Mouse (Mus musculus) limb, embryonic 14.5 days (tissue): ENCODE data around the gene Ttc27. TPM values are rescaled to one million over a fixed set of nuclear protein-coding genes. Genes with fewer than 3 reads are reported as not detected.

Experiments
- ATAC-seq: fragments of 200-750 bp; cut with Nextera tagmentation; 2 replicates; pipeline ENCODE4 v1.8.0; 2017; ENCODE audit warnings: low read depth, moderate number of reproducible peaks, moderate TSS enrichment; ENCODE audit not compliant: low FRiP score
- DNase-seq: peaks from one replicate; pipeline ENCODE4 v3.0.0-alpha.2; 2015; ENCODE audit warnings: low spot score
- H3K27ac ChIP-seq: fragments of 300-500 bp; sonication (generic); replicated peaks from 2 replicates; pipeline ENCODE4 v1.5.1; 2014; ENCODE audit warnings: low read depth, mild to moderate bottlenecking, low read length, moderate library complexity, mixed read lengths
- H3K27me3 ChIP-seq: fragments of 300-500 bp; sonication (generic); 2 replicates; pipeline ENCODE4 v1.6.1; 2014; ENCODE audit warnings: low read length, mixed read lengths; ENCODE audit not compliant: control insufficient read depth, insufficient read depth
- H3K36me3 ChIP-seq: fragments of 300-500 bp; sonication (generic); 2 replicates; pipeline ENCODE4 v1.6.1; 2014; ENCODE audit warnings: mild to moderate bottlenecking, low read length, moderate library complexity, mixed read lengths; ENCODE audit not compliant: control insufficient read depth, insufficient read depth
- H3K4me1 ChIP-seq: fragments of 300-500 bp; sonication (generic); 2 replicates; pipeline ENCODE4 v1.6.1; 2014; ENCODE audit warnings: antibody characterized with exemption, low read length, mixed read lengths; ENCODE audit not compliant: control insufficient read depth, insufficient read depth
- H3K4me2 ChIP-seq: fragments of 300-500 bp; sonication (generic); replicated peaks from 2 replicates; pipeline ENCODE4 v1.6.1; 2014; ENCODE audit warnings: low read depth, mild to moderate bottlenecking, low read length, moderate library complexity; ENCODE audit not compliant: severe bottlenecking
- H3K4me3 ChIP-seq: fragments of 300-500 bp; sonication (generic); replicated peaks from 2 replicates; pipeline ENCODE4 v1.5.1; 2014; ENCODE audit warnings: low read length
- H3K9ac ChIP-seq: fragments of 300-500 bp; sonication (generic); 2 replicates; pipeline ENCODE4 v1.6.1; 2014; ENCODE audit warnings: mild to moderate bottlenecking, low read depth, low read length, moderate library complexity; ENCODE audit not compliant: severe bottlenecking
- H3K9me3 ChIP-seq: fragments of 300-500 bp; sonication (generic); 2 replicates; pipeline ENCODE4 v1.6.1; 2016; ENCODE audit warnings: low read length; ENCODE audit not compliant: control insufficient read depth
- POLR2A ChIP-seq: fragments of 200-500 bp; IDR thresholded peaks from 2 replicates; pipeline ENCODE4 v1.8.0; 2012; ENCODE audit warnings: inconsistent platforms, mild to moderate bottlenecking, moderate library complexity, borderline replicate concordance; ENCODE audit not compliant: insufficient read depth, insufficient read length; ENCODE audit errors: extremely low read depth
- WGBS: fragments of 180-500 bp; shearing (Covaris S2); extraction: QIAGEN DNeasy Blood & Tissue Kit; methylation state at CpG from one replicate; pipeline ENCODE4 v1.1.7; 2014; 5-methylcytosine and 5-hydroxymethylcytosine counted together
- polyA plus RNA-seq, 2 experiments: library from polyadenylated mRNA; depleted of rRNA in 1 of 2; stranded (reverse) in 1 of 2; unstranded in 1 of 2; fragments of >200 nt; fragmentation: Nextera tagmentation in 1 of 2; extraction: Ambion mirVana in 1 of 2; gene quantifications; 2 replicates each; pipeline versions ENCODE4 v1.2.1 to v1.2.3; 2012 to 2014

Gene Ttc27
- polyA plus RNA-seq, 2 experiments: 17.5 to 24.4 TPM

DNA sequence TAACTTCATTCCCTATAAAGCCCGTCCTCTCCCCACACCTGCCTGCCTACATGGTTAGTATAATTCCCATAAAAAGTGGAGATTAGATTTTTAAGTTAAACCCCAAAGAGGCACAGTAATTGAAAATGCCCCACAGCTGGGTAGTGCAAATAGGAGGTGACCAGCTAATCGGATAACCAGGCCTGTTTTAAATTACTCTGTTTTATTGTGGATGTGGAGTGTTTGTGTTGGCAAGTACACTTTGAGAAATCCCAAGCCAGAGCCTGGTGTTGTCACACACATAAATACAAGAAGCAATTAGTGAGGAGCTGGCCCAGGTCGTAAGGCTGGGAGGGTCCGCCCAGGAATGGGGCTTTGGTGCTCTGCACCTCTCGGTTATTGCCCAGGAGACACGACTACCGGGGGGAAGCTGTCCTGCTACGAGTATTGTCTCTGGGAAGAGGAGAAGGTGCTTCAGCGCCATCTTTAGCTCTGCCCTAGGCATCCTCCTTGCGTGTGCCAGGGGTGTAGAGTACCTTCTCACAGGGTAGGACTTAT is 68.7 kb downstream of the Ttc27 start:
- no peak for TF ChIP-seq POLR2A
- no peaks in the 10 kb centered on the region for H3K27me3 ChIP-seq
- 26% methylated on average over 10 of the region's 10 CpGs for WGBS
- no peak overlapping the region for H3K4me2 ChIP-seq
- peaks cover 7% of the 10 kb centered on the region for H3K4me1 ChIP-seq
- no peak overlapping the region for H3K9ac ChIP-seq
- no peak overlapping the region for H3K27ac ChIP-seq
- no peaks in the 10 kb centered on the region for H3K9me3 ChIP-seq
- DNase-seq (no peak), ATAC-seq (peak; percentile 41; the same call in 1 of the 2 replicates)
- 0 out of 2 replicates have a peak, but pooled peaks cover 2% of the 10 kb centered on the region for H3K36me3 ChIP-seq
- H3K4me3 ChIP-seq: no peak overlapping the region

DNA sequence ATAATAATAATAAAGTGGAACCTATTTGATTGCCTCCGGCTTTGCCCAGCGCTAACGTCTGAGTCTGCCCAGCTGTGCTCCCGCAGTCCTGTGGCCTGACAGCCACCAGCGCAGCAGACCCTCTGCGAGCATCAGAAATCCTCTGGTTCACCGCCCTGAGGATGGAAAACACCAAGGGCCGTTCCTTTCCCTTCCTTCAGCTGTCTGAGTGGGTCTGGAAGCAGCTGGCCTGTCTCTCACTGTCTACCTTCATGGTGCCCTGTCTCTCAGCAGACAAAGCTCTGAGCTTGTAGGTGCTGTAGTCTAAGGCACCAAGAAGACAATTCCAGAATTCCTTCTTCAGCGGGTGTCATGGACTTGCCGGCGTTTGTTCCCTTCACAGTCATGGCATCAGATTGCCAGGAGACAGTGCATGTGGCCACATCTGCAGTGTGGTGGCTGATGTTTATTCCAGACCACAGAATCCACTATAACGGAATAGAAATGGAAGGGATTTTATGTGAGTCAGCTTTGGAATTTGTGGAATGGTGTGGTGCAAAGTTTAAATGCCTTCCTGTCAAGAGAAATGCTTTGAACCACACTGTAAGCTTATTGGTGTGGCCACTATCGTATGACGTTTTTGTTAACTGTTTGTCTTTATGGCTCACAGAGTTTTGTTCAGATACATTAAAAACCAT is 78.6 kb downstream of the Ttc27 start:
- H3K9me3 ChIP-seq: no peaks in the 10 kb centered on the region
- no peak overlapping the region for H3K4me3 ChIP-seq
- no peak overlapping the region for H3K9ac ChIP-seq
- no peak overlapping the region for H3K4me2 ChIP-seq
- 0 out of 2 replicates have a peak overlapping the region, but pooled peaks have one; percentile 16 for H3K27ac ChIP-seq
- peaks cover 11% of the 10 kb centered on the region for H3K4me1 ChIP-seq
- no peaks in the 10 kb centered on the region for H3K27me3 ChIP-seq
- 0 out of 2 replicates have a peak, but pooled peaks cover 2% of the 10 kb centered on the region for H3K36me3 ChIP-seq
- no peak for TF ChIP-seq POLR2A
- peak; percentile 65; the same call in 1 of the 2 replicates for ATAC-seq
- WGBS: 64% methylated on average over 14 of the region's 14 CpGs
- DNase-seq: no peak

DNA sequence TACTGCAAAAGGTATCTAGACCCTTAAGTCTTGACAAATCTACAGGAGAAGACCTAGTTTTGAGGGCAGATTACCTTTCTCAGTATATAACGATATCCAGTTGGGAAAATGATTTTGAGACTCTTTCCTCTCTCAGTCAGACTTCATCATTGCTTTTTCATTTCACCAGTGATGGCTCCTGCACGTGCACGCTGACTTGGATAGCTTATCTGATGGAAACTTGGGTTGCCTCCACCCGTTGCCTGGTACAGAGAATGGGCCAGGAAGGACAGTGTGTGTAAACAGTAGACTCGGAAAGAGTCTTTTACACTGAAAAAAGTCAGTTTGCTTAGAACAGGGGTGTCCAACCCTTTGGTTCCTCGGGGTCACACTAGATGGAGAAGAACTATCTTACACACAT is 82.3 kb downstream of the Ttc27 start:
- Histone ChIP-seq H3K4me2 (no peak overlapping the region), H3K4me1 (peaks cover 20% of the 10 kb centered on the region), H3K4me3 (no peak overlapping the region), H3K36me3 (0 out of 2 replicates have a peak, but pooled peaks cover 2% of the 10 kb centered on the region), H3K27ac (no peak overlapping the region), H3K9me3 (no peaks in the 10 kb centered on the region), H3K27me3 (no peaks in the 10 kb centered on the region), H3K9ac (no peak overlapping the region)
- DNase-seq (no peak), ATAC-seq (no peak)
- no peak for TF ChIP-seq POLR2A
- WGBS: 93% methylated on average over 6 of the region's 6 CpGs

DNA sequence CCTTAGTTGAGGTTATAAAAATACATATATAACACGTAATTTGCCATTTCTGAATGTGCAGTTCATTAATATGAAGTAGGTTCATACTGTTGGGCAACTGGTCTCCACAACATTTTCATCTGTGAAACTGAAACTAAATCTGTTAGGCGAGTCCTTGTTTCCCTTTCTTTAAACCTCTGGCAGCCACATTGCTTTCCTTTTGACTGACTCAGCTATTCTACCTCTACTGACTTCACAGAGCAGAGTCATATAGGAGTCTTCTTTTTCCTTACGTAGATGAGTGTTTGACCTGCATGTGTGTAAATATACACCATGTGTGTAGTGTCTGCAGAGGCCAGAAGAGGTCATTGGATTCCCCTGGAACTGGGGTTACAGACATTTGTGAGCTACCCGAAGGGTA is 85.2 kb downstream of the Ttc27 start:
- no peak for DNase-seq
- Histone ChIP-seq H3K4me1 (peaks cover 9% of the 10 kb centered on the region), H3K36me3 (0 out of 2 replicates have a peak, but pooled peaks cover 2% of the 10 kb centered on the region), H3K9ac (no peak overlapping the region), H3K27me3 (no peaks in the 10 kb centered on the region), H3K27ac (no peak overlapping the region), H3K4me3 (no peak overlapping the region), H3K4me2 (no peak overlapping the region), H3K9me3 (no peaks in the 10 kb centered on the region)
- no peak for TF ChIP-seq POLR2A
- 66% methylated on average over 4 of the region's 4 CpGs for WGBS
- ATAC-seq: no peak

DNA sequence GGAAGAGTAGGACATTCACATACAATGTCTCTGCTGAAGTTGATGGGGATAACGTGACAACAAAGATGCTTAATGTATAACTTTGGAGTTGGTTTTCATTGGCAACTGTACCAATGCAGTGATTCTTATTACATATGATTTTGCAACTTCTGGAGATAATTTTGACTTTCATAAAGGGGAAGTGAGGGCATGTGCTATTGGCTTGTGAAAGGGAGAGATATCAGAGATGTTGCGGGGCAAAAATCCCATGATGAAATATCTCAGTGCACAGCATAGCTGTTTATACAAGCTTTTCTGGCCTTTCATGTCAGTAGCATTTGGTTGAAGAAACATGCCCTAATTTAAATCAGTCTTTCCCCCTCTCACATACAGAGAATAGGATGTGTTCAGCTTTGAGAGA is 86.3 kb downstream of the Ttc27 start:
- H3K4me2 ChIP-seq: no peak overlapping the region
- H3K4me1 ChIP-seq: peaks cover 9% of the 10 kb centered on the region
- H3K9ac ChIP-seq: no peak overlapping the region
- ATAC-seq (no peak), DNase-seq (no peak)
- TF ChIP-seq POLR2A: no peak
- 0 out of 2 replicates have a peak, but pooled peaks cover 2% of the 10 kb centered on the region for H3K36me3 ChIP-seq
- no peak overlapping the region for H3K4me3 ChIP-seq
- no peak overlapping the region for H3K27ac ChIP-seq
- no peaks in the 10 kb centered on the region for H3K9me3 ChIP-seq
- WGBS: 90% methylated on average over 2 of the region's 2 CpGs
- H3K27me3 ChIP-seq: no peaks in the 10 kb centered on the region
